Mouse (Mus musculus) cortical plate, adult 2 months (tissue): Measurements from ENCODE around the gene Abcc1.

Experiments
- CTCF ChIP-seq: fragments of 200-500 bp; IDR thresholded peaks from 2 replicates; pipeline ENCODE4 v1.5.1; 2011; ENCODE audit warnings: mild to moderate bottlenecking, control low read depth, low read length; ENCODE audit not compliant: insufficient read depth; ENCODE audit errors: extremely low read depth
- POLR2A ChIP-seq: fragments of 200-500 bp; IDR thresholded peaks from 2 replicates; pipeline ENCODE4 v1.6.1; 2011; ENCODE audit warnings: mild to moderate bottlenecking, low read length, control low read depth; ENCODE audit not compliant: insufficient read depth; ENCODE audit errors: extremely low read depth

DNA sequence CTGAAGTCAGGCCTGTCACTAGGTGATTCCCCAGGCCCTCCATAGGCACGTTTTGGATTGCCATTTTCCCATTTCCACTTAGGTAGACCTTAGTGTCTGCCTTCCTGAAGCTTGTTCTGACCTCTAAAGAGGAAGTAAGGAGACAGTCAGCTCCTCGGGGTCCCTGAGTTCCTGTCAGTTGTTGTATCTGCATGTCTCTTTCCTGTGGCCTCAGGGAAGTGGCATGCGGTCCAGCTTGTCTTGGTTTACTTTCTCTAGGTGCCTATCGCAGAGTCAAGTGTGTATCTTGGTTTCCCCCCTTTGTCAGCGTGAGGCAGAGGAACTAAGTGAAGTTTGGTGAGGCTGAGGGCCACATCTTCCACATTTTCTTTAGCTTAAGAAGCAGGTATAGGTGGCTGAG lies 17.3 kb downstream of the Abcc1 start:
- TF ChIP-seq CTCF (no peak), POLR2A (no peak)
